ENCODE assay signal across 23 mouse cellular contexts in the genomic region with DNA sequence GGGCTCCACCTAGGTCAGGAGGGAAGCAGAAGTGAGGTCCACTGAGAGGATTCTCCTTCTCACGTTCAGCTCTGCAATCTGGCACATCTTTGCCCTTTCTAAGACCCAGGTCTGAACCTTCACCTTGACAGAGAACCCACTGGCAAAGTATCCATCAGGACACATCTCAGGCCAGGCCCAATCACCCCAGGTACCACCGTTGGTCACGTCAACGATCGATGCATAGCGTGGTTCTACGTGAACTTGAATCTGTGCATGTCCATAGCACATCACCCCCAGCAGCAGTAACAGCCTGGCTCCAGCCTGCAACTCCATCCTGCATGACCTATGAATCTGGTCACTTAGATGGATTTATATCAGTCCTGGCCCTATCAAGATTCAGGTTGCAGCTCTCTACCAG. TPM values are rescaled to one million over a fixed set of nuclear protein-coding genes. Genes with fewer than 3 reads are reported as not detected.
A peak's percentile ranks its signal among the peaks of the same experiment; 100 is the strongest.
DNase-seq lines count a peak whose midpoint lies in the region; ATAC-seq and TF ChIP-seq lines count a peak whose summit lies in the region.
"Had no signal": no experiment of that assay in that cellular context is flagged by ENCODE, and none has a peak within 500 bp of the region (broad histone marks: within the 10 kb centered on the region; RNA-seq: fewer than 3 reads in every experiment).

A gene (minus strand): TSS at position 329 of the 400 bp plus-strand sequence.

- no peak for TF ChIP-seq CTCF in forebrain, postnatal 0 days (IDR thresholded peaks at IDR 0.05; ENCODE audit: low read depth)
- no peak for TF ChIP-seq CTCF in liver, adult 2 months (IDR thresholded peaks at IDR 0.05; ENCODE audit: low read depth, low read length)

- H3K36me3 ChIP-seq in forebrain, embryonic 13.5 days (ENCODE audit: poor library complexity, severe bottlenecking) = no peaks in the 10 kb centered on the region
- no peaks in the 10 kb centered on the region for H3K36me3 ChIP-seq in forebrain, postnatal 0 days (ENCODE audit: insufficient read depth)
- no peaks in the 10 kb centered on the region for H3K36me3 ChIP-seq in hindbrain, embryonic 10.5 days
- no peaks in the 10 kb centered on the region for H3K36me3 ChIP-seq in hindbrain, embryonic 11.5 days (ENCODE audit: control insufficient read depth, insufficient read depth, low read length)
- no peaks in the 10 kb centered on the region; the same call in 1 of the 2 replicates for H3K36me3 ChIP-seq in liver, adult 2 months (ENCODE audit: control insufficient read depth, insufficient read depth, low read length)
- H3K36me3 ChIP-seq in liver, embryonic 11.5 days (ENCODE audit: control insufficient read depth, insufficient read depth, low read length) = no peaks in the 10 kb centered on the region
- no peaks in the 10 kb centered on the region for H3K36me3 ChIP-seq in embryonic facial prominence, embryonic 10.5 days (replicated peaks)
- no peaks in the 10 kb centered on the region for H3K36me3 ChIP-seq in midbrain, embryonic 11.5 days (ENCODE audit: control insufficient read depth, insufficient read depth, low read length)
- H3K36me3 ChIP-seq: forebrain, embryonic 15.5 days; heart, embryonic 13.5 days had no signal

- no peaks in the 10 kb centered on the region for H3K79me2 ChIP-seq in liver, adult 2 months (ENCODE audit: control insufficient read depth, insufficient read depth, low read length)

- no peak for ATAC-seq in forebrain, embryonic 13.5 days
- ATAC-seq in forebrain, postnatal 0 days = no peak
- ATAC-seq in hindbrain, embryonic 11.5 days (ENCODE audit: low FRiP score) = no peak
- no peak for ATAC-seq in liver, embryonic 11.5 days (replicated peaks; ENCODE audit: low FRiP score)
- ATAC-seq in midbrain, embryonic 11.5 days (ENCODE audit: low FRiP score) = no peak
- ATAC-seq: activated CD4-positive, CD25-positive, alpha-beta regulatory T cell, adult 4 months; forebrain, embryonic 15.5 days; hindbrain, embryonic 16.5 days; inflammation-experienced regulatory T-cells, adult 6 months; intestine, postnatal 0 days; Patski had no signal

- no peak for TF ChIP-seq POLR2A in liver, adult 2 months (IDR thresholded peaks at IDR 0.05; ENCODE audit: extremely low read depth, insufficient read depth, low read length)

- no peak for DNase-seq in forebrain, postnatal 0 days
- DNase-seq in hindbrain, embryonic 10.5 days (ENCODE audit: low spot score) = no peak
- DNase-seq in hindbrain, embryonic 11.5 days (ENCODE audit: low spot score) = no peak
- DNase-seq in liver, adult 2 months (ENCODE audit: extremely low read depth, low read depth, low spot score) = no peak
- DNase-seq in liver, embryonic 11.5 days (ENCODE audit: low spot score) = no peak
- DNase-seq in embryonic facial prominence, embryonic 10.5 days (ENCODE audit: low spot score) = no peak
- DNase-seq in midbrain, embryonic 11.5 days (ENCODE audit: low spot score, missing footprints) = no peak
- DNase-seq: cerebellum, adult 11-12 months; cerebellum, adult 9-10 months; cerebellum, postnatal 25 days had no signal

- H3K9ac ChIP-seq in forebrain, embryonic 13.5 days = 0 out of 2 replicates have a peak within 1 kb of the TSS, but pooled peaks have one; percentile 5
- no peak within 1 kb of the TSS for H3K9ac ChIP-seq in forebrain, postnatal 0 days
- no peak within 1 kb of the TSS for H3K9ac ChIP-seq in hindbrain, embryonic 11.5 days (ENCODE audit: low read depth, low read length)
- H3K9ac ChIP-seq in liver, adult 2 months (ENCODE audit: low read depth, low read length) = 0 out of 2 replicates have a peak within 1 kb of the TSS, but pooled peaks have one; percentile 6
- H3K9ac ChIP-seq in liver, embryonic 11.5 days (ENCODE audit: low read depth, low read length) = no peak within 1 kb of the TSS
- H3K9ac ChIP-seq in midbrain, embryonic 11.5 days (ENCODE audit: low read length) = no peak within 1 kb of the TSS
- H3K9ac ChIP-seq: forebrain, embryonic 15.5 days; heart, embryonic 13.5 days had no signal

- no peaks in the 10 kb centered on the region for H3K9me3 ChIP-seq in forebrain, embryonic 13.5 days (replicated peaks)
- H3K9me3 ChIP-seq in forebrain, postnatal 0 days (ENCODE audit: low read length) = no peaks in the 10 kb centered on the region
- no peaks in the 10 kb centered on the region for H3K9me3 ChIP-seq in hindbrain, embryonic 10.5 days
- H3K9me3 ChIP-seq in hindbrain, embryonic 11.5 days (ENCODE audit: control insufficient read depth, low read length) = no peaks in the 10 kb centered on the region
- H3K9me3 ChIP-seq in liver, embryonic 11.5 days (ENCODE audit: control insufficient read depth, low read length) = no peaks in the 10 kb centered on the region
- no peaks in the 10 kb centered on the region for H3K9me3 ChIP-seq in embryonic facial prominence, embryonic 10.5 days
- H3K9me3 ChIP-seq in midbrain, embryonic 11.5 days (ENCODE audit: control insufficient read depth, low read length) = no peaks in the 10 kb centered on the region
- H3K9me3 ChIP-seq: forebrain, embryonic 15.5 days; heart, embryonic 13.5 days had no signal

- no peak within 1 kb of the TSS for H3K27ac ChIP-seq in forebrain, embryonic 13.5 days
- H3K27ac ChIP-seq in forebrain, postnatal 0 days (ENCODE audit: low read depth, low read length) = no peak within 1 kb of the TSS
- peak within 1 kb of the TSS; percentile 12; the same call in 1 of the 2 replicates for H3K27ac ChIP-seq in hindbrain, embryonic 10.5 days
- no peak within 1 kb of the TSS for H3K27ac ChIP-seq in hindbrain, embryonic 11.5 days (ENCODE audit: low read depth, low read length)
- H3K27ac ChIP-seq in liver, adult 2 months (replicated peaks; ENCODE audit: insufficient read depth, low read depth, low read length) = peak within 1 kb of the TSS; percentile 31; the same call in 1 of the 2 replicates
- no peak within 1 kb of the TSS for H3K27ac ChIP-seq in liver, embryonic 11.5 days (ENCODE audit: low read depth, low read length)
- H3K27ac ChIP-seq in embryonic facial prominence, embryonic 10.5 days (replicated peaks) = 0 out of 2 replicates have a peak within 1 kb of the TSS, but pooled peaks have one; percentile 14
- no peak within 1 kb of the TSS for H3K27ac ChIP-seq in midbrain, embryonic 11.5 days (ENCODE audit: low read depth, low read length)
- H3K27ac ChIP-seq: forebrain, embryonic 15.5 days; heart, embryonic 13.5 days had no signal

- 0 out of 2 replicates have a peak, but pooled peaks cover 5% of the 10 kb centered on the region for H3K4me1 ChIP-seq in forebrain, embryonic 13.5 days
- H3K4me1 ChIP-seq in forebrain, postnatal 0 days (ENCODE audit: insufficient read depth) = no peaks in the 10 kb centered on the region
- H3K4me1 ChIP-seq in hindbrain, embryonic 10.5 days (replicated peaks) = peaks cover 26% of the 10 kb centered on the region
- H3K4me1 ChIP-seq in hindbrain, embryonic 11.5 days (replicated peaks; ENCODE audit: control insufficient read depth, insufficient read depth, low read length) = 0 out of 2 replicates have a peak, but pooled peaks cover 2% of the 10 kb centered on the region
- H3K4me1 ChIP-seq in liver, adult 2 months (ENCODE audit: control insufficient read depth, insufficient read depth, low read length) = peaks cover 7% of the 10 kb centered on the region
- peaks cover 13% of the 10 kb centered on the region for H3K4me1 ChIP-seq in liver, embryonic 11.5 days (replicated peaks; ENCODE audit: control insufficient read depth, insufficient read depth, low read length)
- peaks cover 37% of the 10 kb centered on the region for H3K4me1 ChIP-seq in embryonic facial prominence, embryonic 10.5 days
- H3K4me1 ChIP-seq in midbrain, embryonic 11.5 days (ENCODE audit: control insufficient read depth, insufficient read depth, low read length) = peaks cover 5% of the 10 kb centered on the region; the same call in 1 of the 2 replicates

- peaks cover 4% of the 10 kb centered on the region; the same call in 1 of the 2 replicates for H3K27me3 ChIP-seq in forebrain, embryonic 13.5 days
- H3K27me3 ChIP-seq in forebrain, postnatal 0 days (ENCODE audit: insufficient read depth, low read length) = no peaks in the 10 kb centered on the region
- H3K27me3 ChIP-seq in hindbrain, embryonic 10.5 days (ENCODE audit: insufficient read depth, poor library complexity, severe bottlenecking) = peaks cover 20% of the 10 kb centered on the region
- no peaks in the 10 kb centered on the region for H3K27me3 ChIP-seq in hindbrain, embryonic 11.5 days (ENCODE audit: control insufficient read depth, insufficient read depth, low read length)
- H3K27me3 ChIP-seq in liver, adult 2 months (ENCODE audit: control insufficient read depth, insufficient read depth, low read length) = no peaks in the 10 kb centered on the region
- no peaks in the 10 kb centered on the region for H3K27me3 ChIP-seq in liver, embryonic 11.5 days (replicated peaks; ENCODE audit: control insufficient read depth, insufficient read depth, low read length)
- peaks cover 20% of the 10 kb centered on the region for H3K27me3 ChIP-seq in embryonic facial prominence, embryonic 10.5 days (replicated peaks; ENCODE audit: low read depth, poor library complexity, severe bottlenecking)
- no peaks in the 10 kb centered on the region; the same call in 1 of the 2 replicates for H3K27me3 ChIP-seq in midbrain, embryonic 11.5 days (ENCODE audit: control insufficient read depth, insufficient read depth, low read length)
- H3K27me3 ChIP-seq: forebrain, embryonic 15.5 days had no signal

- 87% methylated on average over 7 of the region's 7 CpGs for WGBS in forebrain, embryonic 13.5 days
- 90% methylated on average over 7 of the region's 7 CpGs for WGBS in forebrain, postnatal 0 days
- 90% methylated on average over 7 of the region's 7 CpGs for WGBS in hindbrain, embryonic 10.5 days
- 93% methylated on average over 7 of the region's 7 CpGs for WGBS in hindbrain, embryonic 11.5 days
- 91% methylated on average over 7 of the region's 7 CpGs for WGBS in liver, adult 2 months
- 87% methylated on average over 7 of the region's 7 CpGs for WGBS in liver, embryonic 11.5 days
- 93% methylated on average over 7 of the region's 7 CpGs for WGBS in embryonic facial prominence, embryonic 10.5 days
- WGBS in midbrain, embryonic 11.5 days = 91% methylated on average over 7 of the region's 7 CpGs

- H3K4me2 ChIP-seq in forebrain, embryonic 13.5 days = no peak within 1 kb of the TSS
- H3K4me2 ChIP-seq in forebrain, postnatal 0 days (ENCODE audit: low read depth) = no peak within 1 kb of the TSS
- H3K4me2 ChIP-seq in hindbrain, embryonic 11.5 days (replicated peaks; ENCODE audit: low read depth, low read length) = no peak within 1 kb of the TSS
- H3K4me2 ChIP-seq in liver, embryonic 11.5 days = no peak within 1 kb of the TSS
- no peak within 1 kb of the TSS for H3K4me2 ChIP-seq in midbrain, embryonic 11.5 days
- H3K4me2 ChIP-seq: forebrain, embryonic 15.5 days; heart, embryonic 13.5 days had no signal

- H3K4me3 ChIP-seq in forebrain, embryonic 13.5 days = no peak within 1 kb of the TSS
- no peak within 1 kb of the TSS for H3K4me3 ChIP-seq in forebrain, postnatal 0 days (ENCODE audit: low read depth, low read length)
- H3K4me3 ChIP-seq in hindbrain, embryonic 10.5 days = no peak within 1 kb of the TSS
- H3K4me3 ChIP-seq in hindbrain, embryonic 11.5 days (ENCODE audit: low read depth, low read length) = no peak within 1 kb of the TSS
- H3K4me3 ChIP-seq in liver, adult 2 months (ENCODE audit: insufficient read depth, low read depth, low read length) = no peak within 1 kb of the TSS
- H3K4me3 ChIP-seq in liver, embryonic 11.5 days (ENCODE audit: low read depth, low read length) = no peak within 1 kb of the TSS
- H3K4me3 ChIP-seq in embryonic facial prominence, embryonic 10.5 days = 0 out of 2 replicates have a peak within 1 kb of the TSS, but pooled peaks have one; percentile 13
- no peak within 1 kb of the TSS for H3K4me3 ChIP-seq in midbrain, embryonic 11.5 days (ENCODE audit: low read depth, low read length)
- H3K4me3 ChIP-seq: forebrain, embryonic 15.5 days; heart, embryonic 13.5 days had no signal

RNA-seq across cellular contexts. Expression of the gene that starts here (rescaled TPM):
- polyA plus RNA-seq in forebrain, embryonic 13.5 days (2015; fragmentation: Nextera tagmentation; extraction: Ambion mirVana) = 0.57 TPM in 1 of 2 replicates, not detected in the other
- total RNA-seq in forebrain, postnatal 0 days (2014; rRNA removed) = not detected in 2 replicates
- polyA plus RNA-seq in forebrain, postnatal 0 days (2015; fragmentation: Nextera tagmentation; extraction: Ambion mirVana) = 0.24 TPM in 1 of 2 replicates, not detected in the other
- polyA plus RNA-seq in hindbrain, embryonic 10.5 days (2016; fragmentation: Nextera tagmentation; extraction: Ambion mirVana) = 0.34 TPM in 1 of 2 replicates, not detected in the other
- 0.36 TPM in 1 of 2 replicates, not detected in the other for polyA plus RNA-seq in hindbrain, embryonic 11.5 days (2014; fragmentation: Nextera tagmentation; extraction: Ambion mirVana)
- 3.2 and 3.9 TPM in 2 replicates for total RNA-seq in liver, adult 2 months (2014; rRNA removed)
- 5.5 and 7.3 TPM in 2 replicates for polyA plus RNA-seq in liver, adult 2 months (2012; rRNA removed)
- polyA plus RNA-seq in liver, embryonic 11.5 days (2014; fragmentation: Nextera tagmentation; extraction: Ambion mirVana) = 0.39 and 0.80 TPM in 2 replicates
- polyA plus RNA-seq in embryonic facial prominence, embryonic 10.5 days (2016; fragmentation: Nextera tagmentation; extraction: Ambion mirVana) = not detected in 2 replicates
- polyA plus RNA-seq in midbrain, embryonic 11.5 days (2014; fragmentation: Nextera tagmentation; extraction: Ambion mirVana) = 0.42 TPM in 1 of 2 replicates, not detected in the other
- total RNA-seq: adrenal gland, adult 18-20 months; adrenal gland, postnatal 14 days; gastrocnemius, postnatal 10 days; heart, adult 8-10 months had no signal
- polyA plus RNA-seq: activated CD4-positive, CD25-positive, alpha-beta regulatory T cell, adult 4 months; C2C12; heart, embryonic 13.5 days; hindbrain, embryonic 16.5 days; inflammation-experienced regulatory T-cells, adult 6 months; Patski had no signal

Comparison
In these comparisons a context has a peak if more than half of its experiments do, and no peak if none do; other contexts are left out.
1. H3K27ac ChIP-seq: peak in hindbrain, embryonic 10.5 days (single experiment), liver, adult 2 months (single experiment) and embryonic facial prominence, embryonic 10.5 days (single experiment); none in forebrain, embryonic 13.5 days (single experiment), forebrain, postnatal 0 days (single experiment), hindbrain, embryonic 11.5 days (single experiment), liver, embryonic 11.5 days (single experiment) and midbrain, embryonic 11.5 days (single experiment).
2. H3K9ac ChIP-seq: peak in forebrain, embryonic 13.5 days (single experiment) and liver, adult 2 months (single experiment); none in forebrain, postnatal 0 days (single experiment), hindbrain, embryonic 11.5 days (single experiment), liver, embryonic 11.5 days (single experiment) and midbrain, embryonic 11.5 days (single experiment).